Mouse (Mus musculus) stomach, embryonic 15.5 days (tissue): ENCODE data around the gene Usf1. TPM values are rescaled to one million over a fixed set of nuclear protein-coding genes. Genes with fewer than 3 reads are reported as not detected.

Source experiments
- ATAC-seq: fragments of 200-750 bp; cut with Nextera tagmentation; 2 replicates; pipeline ENCODE4 v1.8.0; 2017; ENCODE audit warnings: low read depth, moderate number of reproducible peaks, moderate TSS enrichment; ENCODE audit not compliant: insufficient read depth, low FRiP score
- H3K27ac ChIP-seq: fragments of 300-500 bp; sonication (generic); 2 replicates; pipeline ENCODE4 v1.5.1; 2015; ENCODE audit warnings: mild to moderate bottlenecking, inconsistent platforms
- H3K27me3 ChIP-seq: fragments of 300-500 bp; sonication (generic); replicated peaks from 2 replicates; pipeline ENCODE4 v1.6.1; 2015; ENCODE audit warnings: inconsistent platforms
- H3K36me3 ChIP-seq: fragments of 300-500 bp; sonication (generic); 2 replicates; pipeline ENCODE4 v1.6.1; 2015; ENCODE audit warnings: inconsistent platforms
- H3K4me1 ChIP-seq: fragments of 300-500 bp; sonication (generic); 2 replicates; pipeline ENCODE4 v1.6.1; 2015; ENCODE audit warnings: inconsistent platforms
- H3K4me2 ChIP-seq: fragments of 300-500 bp; sonication (generic); 2 replicates; pipeline ENCODE4 v1.6.1; 2015; ENCODE audit warnings: mild to moderate bottlenecking, inconsistent platforms
- H3K4me3 ChIP-seq: fragments of 300-500 bp; sonication (generic); replicated peaks from 2 replicates; pipeline ENCODE4 v1.5.1; 2015; ENCODE audit warnings: inconsistent platforms
- H3K9ac ChIP-seq: fragments of 300-500 bp; sonication (generic); 2 replicates; pipeline ENCODE4 v1.6.1; 2015; ENCODE audit warnings: inconsistent platforms
- H3K9me3 ChIP-seq: fragments of 300-500 bp; sonication (generic); 2 replicates; pipeline ENCODE4 v1.6.1; 2016; ENCODE audit warnings: inconsistent platforms
- WGBS: fragments of 180-500 bp; shearing (Covaris S2); methylation state at CpG from one replicate; pipeline ENCODE4 v1.1.7; 2015; 5-methylcytosine and 5-hydroxymethylcytosine counted together
- polyA plus RNA-seq: library from polyadenylated mRNA; unstranded; fragments of >200 nt; fragmentation: Nextera tagmentation; extraction: Ambion mirVana; gene quantifications from 2 replicates; pipeline ENCODE4 v1.2.1, GENCODE M21; 2015

The Usf1 gene
- polyA plus RNA-seq, 1 experiment from 2014 or later, result 63.3 TPM

DNA sequence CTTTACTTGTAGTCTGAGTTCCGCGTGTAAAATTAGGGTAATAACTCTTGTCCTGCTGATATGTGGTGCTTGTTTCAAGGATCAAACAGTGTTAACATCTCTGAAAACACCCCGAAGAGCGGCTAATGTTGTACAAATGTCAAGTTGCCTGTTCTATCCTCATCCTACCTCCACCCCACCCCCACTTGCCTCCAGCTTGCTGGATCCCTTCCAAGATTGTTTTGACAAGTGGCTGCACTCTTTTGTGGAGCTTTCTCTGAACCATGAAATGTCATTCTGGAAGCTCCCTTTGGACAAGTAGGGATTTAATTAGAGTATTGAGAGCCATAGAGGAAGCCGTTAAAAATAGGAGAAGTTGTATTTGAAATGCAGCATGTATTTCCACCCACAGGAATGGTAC lies 48.7 kb downstream of the Usf1 start:
- H3K27ac ChIP-seq, result no peak overlapping the region
- WGBS, result 53% methylated on average over 5 of the region's 5 CpGs
- no peak overlapping the region for H3K9ac ChIP-seq
- H3K9me3 ChIP-seq, result no peaks in the 10 kb centered on the region
- H3K4me3 ChIP-seq, result no peak overlapping the region
- ATAC-seq, result no peak
- peaks cover 21% of the 10 kb centered on the region for H3K36me3 ChIP-seq
- H3K4me1 ChIP-seq, result peaks cover 3% of the 10 kb centered on the region; the same call in 1 of the 2 replicates
- no peaks in the 10 kb centered on the region for H3K27me3 ChIP-seq
- H3K4me2 ChIP-seq, result no peak overlapping the region

DNA sequence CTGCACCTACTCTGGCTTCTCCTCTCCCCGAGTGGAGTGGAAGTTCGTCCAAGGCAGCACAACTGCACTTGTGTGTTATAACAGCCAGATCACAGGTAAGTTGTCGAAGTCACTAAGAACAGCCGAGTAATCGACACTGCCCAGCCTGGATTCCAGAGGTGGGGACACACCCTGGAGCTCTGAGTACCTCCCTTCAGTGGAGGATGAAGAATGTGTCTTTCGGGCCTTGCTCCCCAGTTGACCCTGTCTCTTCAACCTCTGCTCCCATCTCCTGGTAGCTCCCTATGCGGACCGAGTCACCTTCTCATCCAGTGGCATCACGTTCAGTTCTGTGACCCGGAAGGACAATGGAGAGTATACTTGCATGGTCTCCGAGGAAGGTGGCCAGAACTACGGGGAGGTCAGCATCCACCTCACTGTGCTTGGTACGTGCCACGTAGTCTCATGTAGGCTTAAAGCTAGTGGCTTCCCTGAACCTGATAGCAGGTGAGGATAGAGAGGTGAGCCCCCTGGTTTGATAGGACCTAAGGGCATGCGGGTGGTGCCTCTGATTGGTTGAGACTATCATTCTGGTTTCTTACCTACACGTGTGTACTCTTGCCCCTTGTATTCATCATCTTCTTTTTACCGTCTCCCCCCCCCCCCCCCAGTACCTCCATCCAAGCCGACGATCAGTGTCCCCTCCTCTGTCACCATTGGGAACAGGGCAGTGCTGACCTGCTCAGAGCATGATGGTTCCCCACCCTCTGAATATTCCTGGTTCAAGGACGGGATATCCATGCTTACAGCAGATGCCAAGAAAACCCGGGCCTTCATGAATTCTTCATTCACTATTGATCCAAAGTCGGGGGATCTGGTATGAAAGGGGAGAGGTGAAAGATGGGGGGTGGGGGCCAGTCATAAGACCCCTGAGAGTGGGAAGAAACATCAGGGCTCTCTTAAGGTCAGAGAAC lies 49.7 kb downstream of the Usf1 start:
- Histone ChIP-seq H3K4me2 (no peak overlapping the region), H3K4me1 (peaks cover 3% of the 10 kb centered on the region; the same call in 1 of the 2 replicates), H3K36me3 (peaks cover 21% of the 10 kb centered on the region), H3K27me3 (no peaks in the 10 kb centered on the region), H3K9ac (no peak overlapping the region), H3K9me3 (no peaks in the 10 kb centered on the region), H3K4me3 (no peak overlapping the region), H3K27ac (no peak overlapping the region)
- WGBS, result 88% methylated on average over 22 of the region's 22 CpGs
- no peak for ATAC-seq

DNA sequence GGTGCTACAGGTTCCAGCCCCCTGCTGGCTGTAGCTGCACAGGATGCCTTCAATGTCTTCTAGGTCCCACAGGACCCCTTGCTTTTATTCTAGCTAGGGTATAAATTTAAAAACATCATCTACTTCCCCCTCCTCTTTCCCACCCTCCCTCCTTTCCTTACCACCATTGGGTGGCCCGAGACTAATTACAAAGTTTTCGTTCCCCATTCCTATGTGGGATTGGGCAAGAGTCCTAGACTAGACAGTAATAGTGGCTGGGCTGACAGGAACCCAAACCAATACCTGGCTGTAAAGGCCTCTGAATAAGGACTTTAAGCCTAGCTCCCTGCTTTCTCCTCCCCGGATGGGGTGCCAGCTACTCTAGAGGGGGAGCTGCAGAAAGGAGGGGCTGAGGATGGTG lies 52.0 kb downstream of the Usf1 start:
- Histone ChIP-seq H3K4me2 (no peak overlapping the region), H3K9me3 (no peaks in the 10 kb centered on the region), H3K4me1 (peaks cover 3% of the 10 kb centered on the region; the same call in 1 of the 2 replicates), H3K27ac (no peak overlapping the region), H3K27me3 (no peaks in the 10 kb centered on the region), H3K4me3 (no peak overlapping the region), H3K9ac (no peak overlapping the region), H3K36me3 (peaks cover 21% of the 10 kb centered on the region)
- WGBS, result 94% methylated on average over 3 of the region's 3 CpGs
- ATAC-seq, result no peak

DNA sequence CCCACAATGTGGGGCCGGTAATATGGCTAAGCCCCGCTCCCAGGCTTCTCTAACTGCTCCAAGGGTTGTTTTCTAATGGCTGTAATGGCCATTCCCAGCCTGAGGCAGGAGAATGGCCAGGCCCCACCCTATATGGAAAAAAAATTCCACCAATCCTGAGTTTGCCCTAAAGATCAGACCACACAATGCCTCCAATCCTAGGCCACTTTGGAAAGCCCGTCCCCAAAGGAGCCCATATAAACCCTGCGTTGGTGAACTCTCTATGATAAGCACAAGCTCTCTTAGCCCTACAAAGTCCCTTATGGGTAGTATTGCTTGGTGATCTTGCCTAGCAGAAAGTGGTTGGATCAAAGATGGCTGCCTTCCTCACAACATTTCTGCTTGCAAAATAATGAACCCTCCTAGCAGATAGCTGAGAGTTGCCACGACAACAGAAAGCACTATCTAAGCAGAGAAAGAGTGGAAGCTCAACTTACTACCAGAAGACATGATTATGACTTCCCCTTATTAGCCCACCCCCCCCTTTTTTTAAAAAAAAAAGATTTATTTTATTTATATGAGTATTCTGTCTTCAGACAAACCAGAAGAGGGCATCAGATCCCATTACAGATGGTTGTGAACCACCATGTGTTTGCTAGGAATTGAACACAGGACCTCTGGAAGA lies 54.8 kb downstream of the Usf1 start:
- Histone ChIP-seq H3K4me3 (no peak overlapping the region), H3K4me2 (no peak overlapping the region), H3K27ac (no peak overlapping the region), H3K27me3 (no peaks in the 10 kb centered on the region), H3K9me3 (no peaks in the 10 kb centered on the region), H3K36me3 (peaks cover 21% of the 10 kb centered on the region), H3K4me1 (peaks cover 3% of the 10 kb centered on the region; the same call in 1 of the 2 replicates), H3K9ac (no peak overlapping the region)
- ATAC-seq, result no peak
- 88% methylated on average over 5 of the region's 5 CpGs for WGBS

DNA sequence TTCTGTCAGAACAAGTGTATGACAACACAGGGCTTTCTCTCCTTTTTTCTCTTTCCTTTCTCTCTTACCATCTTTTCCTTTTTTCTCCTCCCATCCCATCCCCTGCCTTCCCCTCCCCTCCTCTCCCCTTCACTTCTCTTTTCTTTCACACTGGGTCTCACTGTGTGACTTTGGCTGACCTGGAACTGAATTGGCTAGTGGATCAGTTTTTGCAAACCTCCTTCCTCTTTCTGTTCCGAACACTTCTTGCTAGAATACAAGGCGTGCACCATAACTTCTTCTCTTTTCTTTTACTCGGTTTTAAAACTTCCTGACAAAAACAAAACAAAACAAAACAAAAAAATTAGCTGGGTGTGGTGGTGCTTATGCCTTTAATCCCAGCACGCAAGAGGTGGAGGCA lies 55.5 kb downstream of the Usf1 start:
- no peak for ATAC-seq

More for the DNA sequence above, 55.5 kb downstream of the Usf1 start:
- H3K4me3 ChIP-seq, result no peak overlapping the region
- H3K27me3 ChIP-seq, result no peaks in the 10 kb centered on the region
- H3K9me3 ChIP-seq, result no peaks in the 10 kb centered on the region
- no peak overlapping the region for H3K27ac ChIP-seq
- no peak overlapping the region for H3K9ac ChIP-seq
- WGBS, result 82% methylated on average over 4 of the region's 4 CpGs
- no peak overlapping the region for H3K4me2 ChIP-seq
- H3K36me3 ChIP-seq, result peaks cover 17% of the 10 kb centered on the region
- peaks cover 3% of the 10 kb centered on the region; the same call in 1 of the 2 replicates for H3K4me1 ChIP-seq

Other genes starting within 250 kb of the Usf1 start
- 29.8 and 32.8 TPM in 2 replicates for gene Pcp4l1, start 215.0 kb upstream of the Usf1 start, polyA plus RNA-seq
- gene Nr1i3, start 197.3 kb upstream of the Usf1 start, polyA plus RNA-seq, result 1.6 and 2.0 TPM in 2 replicates
- 22.4 and 29.0 TPM in 2 replicates for gene Tomm40l, start 188.8 kb upstream of the Usf1 start, polyA plus RNA-seq
- 158 and 523 TPM in 2 replicates for gene Apoa2, start 186.3 kb upstream of the Usf1 start, polyA plus RNA-seq
- 72.6 and 82.0 TPM in 2 replicates for gene Fcer1g, start 176.9 kb upstream of the Usf1 start, polyA plus RNA-seq
- gene Adamts4, start 160.9 kb upstream of the Usf1 start, polyA plus RNA-seq, result 8.5 and 8.8 TPM in 2 replicates
- gene Ndufs2, start 159.9 kb upstream of the Usf1 start, polyA plus RNA-seq, result 238 and 270 TPM in 2 replicates
- gene B4galt3, start 141.0 kb upstream of the Usf1 start, polyA plus RNA-seq, result 66.4 and 67.4 TPM in 2 replicates
- gene Ppox, start 130.1 kb upstream of the Usf1 start, polyA plus RNA-seq, result 46.5 and 51.8 TPM in 2 replicates
- 67.8 and 69.8 TPM in 2 replicates for gene Usp21, start 123.3 kb upstream of the Usf1 start, polyA plus RNA-seq
- gene Ufc1, start 116.3 kb upstream of the Usf1 start, polyA plus RNA-seq, result 94.9 and 115 TPM in 2 replicates
- 43.1 and 44.7 TPM in 2 replicates for gene Dedd, start 82.2 kb upstream of the Usf1 start, polyA plus RNA-seq
- 42.0 and 46.4 TPM in 2 replicates for gene Nit1, start 65.7 kb upstream of the Usf1 start, polyA plus RNA-seq
- 97.2 and 99.5 TPM in 2 replicates for gene Pfdn2, start 65.6 kb upstream of the Usf1 start, polyA plus RNA-seq
- 1.0 and 1.8 TPM in 2 replicates for gene Klhdc9, start 50.5 kb upstream of the Usf1 start, polyA plus RNA-seq
- gene Nectin4, start 41.2 kb upstream of the Usf1 start, polyA plus RNA-seq, result 19.3 and 26.5 TPM in 2 replicates
- gene Arhgap30, start 22.4 kb upstream of the Usf1 start, polyA plus RNA-seq, result 2.9 and 3.0 TPM in 2 replicates
- 5.3 and 5.9 TPM in 2 replicates for gene Tstd1, start 7.6 kb downstream of the Usf1 start, polyA plus RNA-seq
- gene F11r, start 26.2 kb downstream of the Usf1 start, polyA plus RNA-seq, result 108 and 121 TPM in 2 replicates
- gene Alyref2, start 92.2 kb downstream of the Usf1 start, polyA plus RNA-seq, result 14.4 and 15.0 TPM in 2 replicates
- gene Itln1, start 124.0 kb downstream of the Usf1 start, polyA plus RNA-seq, result 0.23 TPM in 1 of 2 replicates, not detected in the other
- 0.50 and 1.1 TPM in 2 replicates for gene Cd244a, start 147.9 kb downstream of the Usf1 start, polyA plus RNA-seq
- gene Ly9, start 196.1 kb downstream of the Usf1 start, polyA plus RNA-seq, result 0.71 and 0.76 TPM in 2 replicates
- 0.23 and 0.36 TPM in 2 replicates for gene Slamf7, start 241.7 kb downstream of the Usf1 start, polyA plus RNA-seq